Mouse (Mus musculus) fibroblast of lung, adult 2 months (primary cell): ENCODE results near the gene Tas2r108.

ENCODE experiments used
- DNase-seq: peaks from one replicate; pipeline ENCODE4 v3.0.0-alpha.2; 2011; ENCODE audit warnings: low read depth

The Tas2r108 gene

DNA sequence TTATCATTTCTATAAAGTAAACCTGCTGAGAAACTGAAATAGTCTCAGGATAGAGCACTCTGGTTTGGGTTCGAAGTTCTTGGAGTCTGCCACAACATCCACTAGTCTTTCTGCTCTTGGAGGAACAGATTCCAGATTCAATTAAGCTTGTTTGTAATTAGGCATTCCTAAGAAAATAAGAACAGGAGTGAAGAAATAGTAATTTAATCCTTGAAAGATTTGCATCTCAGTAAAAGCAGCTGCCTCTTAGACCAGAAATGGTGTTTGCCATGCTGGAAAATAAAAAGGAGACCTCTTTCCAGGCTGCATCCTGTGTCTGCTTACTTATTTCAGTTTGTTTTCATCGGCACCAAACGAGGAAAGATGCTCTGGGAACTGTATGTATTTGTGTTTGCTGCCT is at the start of gene Tas2r108:
Gene Tas2r108 (plus strand): TSS at position 301 of the 400 bp plus-strand sequence.
- no peak for DNase-seq

DNA sequence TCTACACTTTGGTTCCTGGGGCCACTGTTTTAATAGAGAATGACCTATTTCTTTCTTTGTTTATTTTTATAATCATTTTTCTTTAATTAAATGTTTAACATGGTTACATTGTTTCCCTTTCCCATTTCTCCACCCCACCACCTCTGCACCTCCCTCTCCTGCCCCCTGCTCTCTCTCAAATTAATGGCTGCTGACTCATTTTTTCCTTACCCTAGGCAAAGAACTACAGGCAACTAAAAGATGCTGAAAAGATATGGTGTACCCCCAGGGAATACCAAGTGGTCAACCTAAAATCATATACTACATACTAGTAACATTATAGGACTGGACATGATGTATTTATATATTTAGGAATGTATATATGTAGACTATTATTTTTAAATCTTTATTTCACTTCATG is 44.7 kb upstream of the Tas2r108 start:
- DNase-seq, result no peak

DNA sequence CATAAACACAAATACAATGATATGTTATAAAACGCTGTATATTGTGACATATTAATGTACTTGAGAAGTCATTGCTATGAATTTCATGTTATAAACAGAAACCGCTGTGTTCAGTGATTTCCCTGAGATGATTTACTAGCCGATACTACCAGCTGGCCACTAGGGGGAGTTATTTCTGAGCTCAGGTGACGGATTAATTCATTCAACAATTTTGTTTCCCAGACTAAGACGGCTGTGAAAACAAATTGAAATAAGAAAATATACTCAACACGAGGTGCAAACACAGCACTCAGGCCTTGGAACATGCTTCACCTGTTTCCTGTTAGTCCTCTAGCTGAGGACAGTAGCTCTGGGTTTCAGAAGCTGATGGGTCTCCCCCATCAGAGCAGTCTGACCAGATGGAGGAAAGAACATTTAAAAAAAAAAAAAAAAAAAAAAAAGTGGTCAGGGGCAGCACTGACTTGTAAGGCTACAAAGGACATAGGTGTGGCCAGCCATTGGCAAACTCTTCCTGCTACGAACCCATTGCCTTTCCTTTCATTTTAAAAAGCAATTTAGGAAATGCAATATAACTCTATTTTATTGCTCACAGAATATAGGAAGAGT is 38.8 kb upstream of the Tas2r108 start:
- DNase-seq, result no peak

DNA sequence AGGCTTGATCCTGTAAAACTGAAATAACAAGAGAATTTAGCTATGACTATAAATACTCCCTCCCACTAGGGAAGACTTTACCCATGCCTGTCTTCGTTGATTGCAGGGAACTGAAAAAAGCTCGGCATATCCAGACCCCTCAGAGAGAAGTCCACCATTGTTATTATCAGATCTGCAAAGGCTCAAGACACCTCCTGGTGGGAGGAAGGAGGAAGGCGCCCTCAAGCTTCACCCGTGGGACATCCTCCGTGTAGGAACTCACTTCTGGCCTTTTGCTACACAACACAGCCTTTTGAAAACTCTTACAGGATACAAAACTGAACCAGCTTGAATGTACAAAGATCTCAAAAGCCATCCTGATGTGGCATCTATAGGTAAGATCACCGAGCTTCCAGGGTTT is 27.6 kb upstream of the Tas2r108 start:
- no peak for DNase-seq

DNA sequence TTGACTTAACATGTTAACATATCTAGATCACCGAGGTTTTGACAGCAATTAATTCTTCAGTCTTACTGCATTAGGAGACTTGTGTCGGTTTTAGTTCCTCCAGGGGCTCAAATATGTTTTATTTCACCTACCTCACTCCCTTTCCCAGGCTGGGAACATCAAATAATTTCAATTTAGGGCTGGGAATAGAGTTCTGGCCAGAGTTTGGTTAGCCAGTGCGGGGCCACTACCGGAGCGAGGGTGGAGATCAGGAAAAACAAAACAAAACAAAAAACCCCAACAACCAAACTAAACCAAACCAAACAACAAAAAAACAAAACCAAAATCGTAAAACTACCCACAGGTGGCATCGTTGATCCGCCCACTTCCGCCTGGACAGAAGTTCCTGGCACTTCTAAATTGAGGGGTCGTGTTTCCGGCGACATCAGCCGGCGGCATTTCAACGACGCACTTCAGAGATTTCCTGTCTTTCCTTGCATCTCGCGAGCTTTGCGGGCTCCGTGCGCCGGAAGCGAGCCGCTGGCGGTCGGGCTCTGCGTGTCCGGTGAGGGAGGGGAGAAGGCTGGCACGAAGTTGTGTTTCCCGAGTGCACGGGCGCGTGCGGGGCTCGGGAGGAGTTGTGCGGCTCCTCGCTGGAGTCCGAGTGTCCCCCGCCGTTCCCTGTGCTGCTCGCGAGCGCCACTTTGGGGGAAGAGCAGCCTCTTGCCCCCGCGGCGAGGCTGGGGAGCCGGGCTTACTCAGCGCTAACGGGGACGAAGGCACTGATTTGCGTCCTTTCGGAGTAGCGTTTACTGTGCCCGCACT is 22.2 kb upstream of the Tas2r108 start, which contains the start of gene Ssbp1:
Gene Ssbp1 (plus strand): TSS at position 437 of the 804 bp plus-strand sequence.
- DNase-seq, result peak; percentile 84

DNA sequence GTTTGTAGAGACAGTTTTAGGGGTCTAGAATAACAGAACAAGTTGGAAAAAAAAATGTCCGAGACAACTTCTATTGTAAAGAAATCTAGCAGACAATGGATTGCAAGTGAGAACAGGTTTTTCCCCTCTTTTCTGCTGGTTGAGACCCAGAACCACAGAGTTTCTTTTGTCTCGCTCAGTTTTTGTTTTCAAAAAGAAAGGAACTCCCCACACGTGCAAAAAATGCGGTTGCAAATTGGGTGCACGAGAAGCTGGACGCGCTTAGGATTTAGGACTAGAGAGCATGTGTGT is 21.7 kb upstream of the Tas2r108 start:
- no peak for DNase-seq

DNA sequence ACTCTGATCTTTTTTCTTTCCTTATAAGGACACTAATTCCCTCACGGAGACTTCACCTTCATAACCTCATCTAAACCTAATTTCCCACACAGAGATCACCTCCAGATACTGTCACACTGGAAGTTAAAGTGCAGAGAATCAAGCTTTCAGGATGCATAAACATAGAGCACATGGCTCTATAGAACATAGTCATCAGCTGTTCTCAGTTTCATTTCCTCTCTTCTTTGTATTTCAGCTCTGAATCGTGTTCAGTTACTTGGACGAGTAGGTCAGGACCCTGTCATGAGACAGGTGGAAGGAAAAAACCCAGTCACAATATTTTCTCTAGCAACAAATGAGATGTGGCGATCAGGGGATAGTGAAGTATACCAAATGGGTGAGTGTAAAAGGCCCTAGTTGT is 17.2 kb upstream of the Tas2r108 start:
- no peak for DNase-seq

DNA sequence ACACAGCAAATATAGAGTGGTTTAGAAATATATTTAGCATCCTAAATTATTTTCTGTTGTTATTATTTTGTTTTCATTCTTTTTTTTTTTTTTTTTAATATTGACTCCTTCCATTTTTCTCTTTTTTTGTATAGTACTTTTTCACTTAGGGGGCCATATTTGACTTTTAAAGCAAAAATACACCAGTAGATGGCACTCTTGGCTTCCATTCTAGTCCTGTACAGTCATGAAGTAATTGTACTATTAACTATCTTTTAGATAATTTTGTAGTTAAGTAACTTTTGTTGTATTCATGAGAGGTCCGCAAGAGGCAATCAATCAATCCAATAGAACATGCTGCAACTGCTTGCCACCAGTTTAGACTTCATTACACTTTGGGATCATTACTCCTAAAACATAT is 13.6 kb upstream of the Tas2r108 start:
- DNase-seq, result no peak

DNA sequence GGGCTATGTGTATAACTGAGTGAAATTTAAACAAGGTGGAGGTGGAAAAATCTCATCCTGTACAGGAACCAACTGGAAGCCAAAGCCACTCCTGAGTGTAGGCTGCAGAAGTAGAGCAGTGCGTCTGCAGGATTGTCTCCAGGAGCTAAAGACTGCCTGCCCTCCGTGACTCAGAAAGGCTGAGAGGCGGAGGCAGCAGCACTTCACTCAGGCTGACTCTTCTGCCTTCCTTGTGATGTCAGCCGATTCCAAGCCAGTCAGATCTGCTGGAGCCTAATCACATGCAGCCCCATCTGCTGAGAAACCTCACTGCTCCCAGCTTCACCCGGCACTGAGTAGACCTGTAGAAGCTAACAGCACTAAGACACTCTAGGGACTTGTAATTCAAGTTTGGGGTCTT is 11.0 kb upstream of the Tas2r108 start:
- no peak for DNase-seq

DNA sequence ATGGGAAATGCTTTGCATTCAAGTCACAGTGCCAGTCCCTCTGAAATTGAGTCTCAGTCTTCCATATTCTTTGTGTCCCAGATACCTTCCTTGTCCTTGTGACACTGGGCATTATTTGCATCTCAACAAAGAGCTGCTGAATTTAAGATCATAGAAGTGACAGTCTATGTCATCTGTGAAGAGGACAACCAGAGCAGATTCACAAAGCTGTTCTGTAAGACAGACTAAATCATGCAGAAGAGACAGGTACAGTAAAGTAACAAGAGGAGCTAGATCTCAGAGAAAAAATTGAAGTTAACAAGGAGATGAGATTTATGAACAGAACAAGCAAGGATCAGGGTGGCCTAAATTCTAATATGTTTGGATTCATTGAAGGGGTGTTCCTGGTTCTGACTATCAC is 2.4 kb upstream of the Tas2r108 start, which contains the start of gene Tas2r137:
Gene Tas2r137 (plus strand): TSS at position 301 of the 400 bp plus-strand sequence.
- no peak for DNase-seq

DNA sequence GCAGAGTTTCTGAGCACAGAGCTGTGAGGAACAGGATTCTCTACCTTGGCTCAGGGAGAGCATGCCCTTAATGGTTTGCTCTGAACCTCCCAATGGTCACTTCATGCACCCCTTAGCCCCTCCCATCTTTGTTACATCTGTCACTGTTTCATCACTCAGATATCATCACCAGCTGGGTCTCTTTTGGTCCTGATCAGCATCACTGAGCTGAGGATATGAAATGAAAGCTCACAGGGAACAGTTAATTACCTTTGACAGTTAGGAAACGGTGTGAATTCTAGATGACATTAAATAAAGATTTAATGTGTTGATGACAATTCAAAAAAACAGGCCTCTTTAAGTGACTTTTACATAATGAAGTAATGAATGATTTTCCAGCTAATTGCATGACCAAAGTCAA is 26.1 kb downstream of the Tas2r108 start, which contains the start of gene Prss37:
Gene Prss37 (minus strand): TSS at position 101 of the 400 bp plus-strand sequence.
- no peak for DNase-seq
